Mouse (Mus musculus): ENCODE results near the gene Guk1. TPM values are rescaled to one million over a fixed set of nuclear protein-coding genes. Genes with fewer than 3 reads are reported as not detected.

Guk1 gene
- polyA plus RNA-seq, 1 experiment from 2014 or later, result 142 TPM

- H3K27ac ChIP-seq (ENCODE audit: low read depth), result no peak overlapping the region
- no peak for ATAC-seq (replicated peaks; ENCODE audit: low FRiP score, low TSS enrichment, low read depth)
Observed at GRCm38 (mm10) chr11:59183821-59184220, 8.2 kb downstream of the Guk1 start.

GRCm38 (mm10) chr11:59182864-59183331 is 9.1 kb downstream of the Guk1 start, which contains the start of gene Gjc2:
Gene Gjc2 (minus strand): TSS chr11:59183213.
- Histone ChIP-seq H3K4me3 (ENCODE audit: low read depth, low read length) (no peak within 1 kb of the TSS), H3K9me3 (ENCODE audit: control insufficient read depth, low read length) (no peaks in the 10 kb centered on the region), H3K27ac (ENCODE audit: low read depth) (no peak within 1 kb of the TSS), H3K4me2 (ENCODE audit: low read length) (no peak within 1 kb of the TSS), H3K4me1 (replicated peaks; ENCODE audit: control insufficient read depth, insufficient read depth, low read length) (peaks cover 8% of the 10 kb centered on the region), H3K36me3 (ENCODE audit: control insufficient read depth, insufficient read depth, low read length) (peaks cover 28% of the 10 kb centered on the region), H3K27me3 (replicated peaks; ENCODE audit: control insufficient read depth, insufficient read depth, low read length) (peaks cover 12% of the 10 kb centered on the region), H3K9ac (ENCODE audit: low read length) (no peak within 1 kb of the TSS)
- DNase-seq (ENCODE audit: low spot score) (peak; percentile 58), ATAC-seq (replicated peaks; ENCODE audit: low FRiP score, low TSS enrichment, low read depth) (peak; percentile 35; the same call in 1 of the 2 replicates)
- WGBS, result 57% methylated on average over 3 of the region's 3 CpGs

More at GRCm38 (mm10) chr11:59183821-59184220, 8.2 kb downstream of the Guk1 start:
- no peak overlapping the region for H3K4me3 ChIP-seq (ENCODE audit: low read depth, low read length)
- peaks cover 2% of the 10 kb centered on the region for H3K27me3 ChIP-seq (replicated peaks; ENCODE audit: control insufficient read depth, insufficient read depth, low read length)
- no peak overlapping the region for H3K4me2 ChIP-seq (ENCODE audit: low read length)
- 32% methylated on average over 3 of the region's 3 CpGs for WGBS
- no peaks in the 10 kb centered on the region for H3K9me3 ChIP-seq (ENCODE audit: control insufficient read depth, low read length)
- H3K36me3 ChIP-seq (ENCODE audit: control insufficient read depth, insufficient read depth, low read length), result peaks cover 28% of the 10 kb centered on the region
- no peak overlapping the region for H3K9ac ChIP-seq (ENCODE audit: low read length)
- peak; percentile 76 for DNase-seq (ENCODE audit: low spot score)
- peaks cover 8% of the 10 kb centered on the region for H3K4me1 ChIP-seq (replicated peaks; ENCODE audit: control insufficient read depth, insufficient read depth, low read length)

GRCm38 (mm10) chr11:59176921-59177320 is 15.1 kb downstream of the Guk1 start:
- 9% methylated on average over 34 of the region's 34 CpGs for WGBS
- Histone ChIP-seq H3K4me3 (ENCODE audit: low read depth, low read length) (no peak overlapping the region), H3K9me3 (ENCODE audit: control insufficient read depth, low read length) (no peaks in the 10 kb centered on the region), H3K36me3 (ENCODE audit: control insufficient read depth, insufficient read depth, low read length) (no peaks in the 10 kb centered on the region), H3K9ac (ENCODE audit: low read length) (no peak overlapping the region), H3K4me2 (ENCODE audit: low read length) (peak overlapping the region; percentile 37; the same call in 1 of the 2 replicates), H3K27me3 (replicated peaks; ENCODE audit: control insufficient read depth, insufficient read depth, low read length) (peaks cover 50% of the 10 kb centered on the region), H3K27ac (ENCODE audit: low read depth) (no peak overlapping the region), H3K4me1 (replicated peaks; ENCODE audit: control insufficient read depth, insufficient read depth, low read length) (no peaks in the 10 kb centered on the region)
- DNase-seq (ENCODE audit: low spot score), result no peak
- no peak for ATAC-seq (replicated peaks; ENCODE audit: low FRiP score, low TSS enrichment, low read depth)

- DNase-seq (ENCODE audit: low spot score) (no peak), ATAC-seq (replicated peaks; ENCODE audit: low FRiP score, low TSS enrichment, low read depth) (peak; percentile 40; the same call in 1 of the 2 replicates)
- Histone ChIP-seq H3K9me3 (ENCODE audit: control insufficient read depth, low read length) (no peaks in the 10 kb centered on the region), H3K4me1 (replicated peaks; ENCODE audit: control insufficient read depth, insufficient read depth, low read length) (no peaks in the 10 kb centered on the region), H3K4me2 (ENCODE audit: low read length) (peak overlapping the region; percentile 37), H3K27ac (ENCODE audit: low read depth) (no peak overlapping the region), H3K27me3 (replicated peaks; ENCODE audit: control insufficient read depth, insufficient read depth, low read length) (peaks cover 50% of the 10 kb centered on the region), H3K9ac (ENCODE audit: low read length) (no peak overlapping the region), H3K4me3 (ENCODE audit: low read depth, low read length) (peak overlapping the region; percentile 10; the same call in 1 of the 2 replicates), H3K36me3 (ENCODE audit: control insufficient read depth, insufficient read depth, low read length) (no peaks in the 10 kb centered on the region)
- WGBS, result 2% methylated on average over 48 of the region's 48 CpGs
Observed at GRCm38 (mm10) chr11:59176475-59176874, 15.5 kb downstream of the Guk1 start.

GRCm38 (mm10) chr11:59174189-59174838 is 17.7 kb downstream of the Guk1 start:
- Histone ChIP-seq H3K4me2 (ENCODE audit: low read length) (no peak overlapping the region), H3K27me3 (replicated peaks; ENCODE audit: control insufficient read depth, insufficient read depth, low read length) (peaks cover 50% of the 10 kb centered on the region), H3K27ac (ENCODE audit: low read depth) (no peak overlapping the region), H3K36me3 (ENCODE audit: control insufficient read depth, insufficient read depth, low read length) (no peaks in the 10 kb centered on the region), H3K9ac (ENCODE audit: low read length) (no peak overlapping the region), H3K9me3 (ENCODE audit: control insufficient read depth, low read length) (no peaks in the 10 kb centered on the region), H3K4me3 (ENCODE audit: low read depth, low read length) (no peak overlapping the region), H3K4me1 (replicated peaks; ENCODE audit: control insufficient read depth, insufficient read depth, low read length) (no peaks in the 10 kb centered on the region)
- DNase-seq (ENCODE audit: low spot score) (no peak), ATAC-seq (replicated peaks; ENCODE audit: low FRiP score, low TSS enrichment, low read depth) (no peak)
- WGBS, result 54% methylated on average over 6 of the region's 6 CpGs

- no peak overlapping the region for H3K9ac ChIP-seq (ENCODE audit: low read length)
- no peak overlapping the region for H3K27ac ChIP-seq (ENCODE audit: low read depth)
- no peak for DNase-seq (ENCODE audit: low spot score)
- no peaks in the 10 kb centered on the region for H3K9me3 ChIP-seq (ENCODE audit: control insufficient read depth, low read length)
- H3K4me3 ChIP-seq (ENCODE audit: low read depth, low read length), result no peak overlapping the region
- WGBS, result 70% methylated on average over 4 of the region's 4 CpGs
- no peaks in the 10 kb centered on the region for H3K36me3 ChIP-seq (ENCODE audit: control insufficient read depth, insufficient read depth, low read length)
- no peak overlapping the region for H3K4me2 ChIP-seq (ENCODE audit: low read length)
- no peak for ATAC-seq (replicated peaks; ENCODE audit: low FRiP score, low TSS enrichment, low read depth)
- H3K4me1 ChIP-seq (replicated peaks; ENCODE audit: control insufficient read depth, insufficient read depth, low read length), result no peaks in the 10 kb centered on the region
- peaks cover 15% of the 10 kb centered on the region for H3K27me3 ChIP-seq (replicated peaks; ENCODE audit: control insufficient read depth, insufficient read depth, low read length)
Observed at GRCm38 (mm10) chr11:59170549-59170948, 21.5 kb downstream of the Guk1 start.

- Histone ChIP-seq H3K27ac (ENCODE audit: low read depth) (no peak overlapping the region), H3K4me2 (ENCODE audit: low read length) (no peak overlapping the region), H3K27me3 (replicated peaks; ENCODE audit: control insufficient read depth, insufficient read depth, low read length) (peaks cover 8% of the 10 kb centered on the region), H3K9me3 (ENCODE audit: control insufficient read depth, low read length) (no peaks in the 10 kb centered on the region), H3K4me3 (ENCODE audit: low read depth, low read length) (no peak overlapping the region), H3K4me1 (replicated peaks; ENCODE audit: control insufficient read depth, insufficient read depth, low read length) (no peaks in the 10 kb centered on the region), H3K9ac (ENCODE audit: low read length) (no peak overlapping the region), H3K36me3 (ENCODE audit: control insufficient read depth, insufficient read depth, low read length) (no peaks in the 10 kb centered on the region)
- DNase-seq (ENCODE audit: low spot score) (no peak), ATAC-seq (replicated peaks; ENCODE audit: low FRiP score, low TSS enrichment, low read depth) (no peak)
- WGBS, result 50% methylated on average over 3 of the region's 3 CpGs
Observed at GRCm38 (mm10) chr11:59169807-59170206, 22.2 kb downstream of the Guk1 start.

GRCm38 (mm10) chr11:59165616-59166241 is 26.3 kb downstream of the Guk1 start:
- H3K4me1 ChIP-seq (replicated peaks; ENCODE audit: control insufficient read depth, insufficient read depth, low read length), result peaks cover 10% of the 10 kb centered on the region
- H3K9ac ChIP-seq (ENCODE audit: low read length), result no peak overlapping the region
- H3K4me3 ChIP-seq (ENCODE audit: low read depth, low read length), result no peak overlapping the region
- H3K9me3 ChIP-seq (ENCODE audit: control insufficient read depth, low read length), result no peaks in the 10 kb centered on the region
- H3K4me2 ChIP-seq (ENCODE audit: low read length), result no peak overlapping the region
- no peaks in the 10 kb centered on the region for H3K36me3 ChIP-seq (ENCODE audit: control insufficient read depth, insufficient read depth, low read length)
- no peaks in the 10 kb centered on the region for H3K27me3 ChIP-seq (replicated peaks; ENCODE audit: control insufficient read depth, insufficient read depth, low read length)
- DNase-seq (ENCODE audit: low spot score) (no peak), ATAC-seq (replicated peaks; ENCODE audit: low FRiP score, low TSS enrichment, low read depth) (no peak)
- WGBS, result 64% methylated on average over 2 of the region's 2 CpGs
- H3K27ac ChIP-seq (ENCODE audit: low read depth), result no peak overlapping the region

Measured in intestine, embryonic 14.5 days (tissue).